Mouse (Mus musculus) ES-Bruce4 (cell line): ENCODE results near the gene Lrrc4b. TPM values are rescaled to one million over a fixed set of nuclear protein-coding genes. Genes with fewer than 3 reads are reported as not detected.

Source experiments
- H3K27ac ChIP-seq: 2 replicates; pipeline ENCODE4 v1.5.1; 2012; ENCODE audit warnings: low read length, inconsistent platforms; ENCODE audit not compliant: insufficient read depth
- H3K27me3 ChIP-seq: 2 replicates; pipeline ENCODE4 v1.6.1; 2012; ENCODE audit warnings: mild to moderate bottlenecking, low read length, inconsistent platforms; ENCODE audit not compliant: control insufficient read depth, poor library complexity, insufficient read depth, severe bottlenecking
- H3K36me3 ChIP-seq: 2 replicates; pipeline ENCODE4 v1.6.1; 2012; ENCODE audit warnings: inconsistent platforms, mild to moderate bottlenecking, low read length, moderate library complexity; ENCODE audit not compliant: control insufficient read depth, poor library complexity, insufficient read depth, severe bottlenecking
- H3K4me1 ChIP-seq: one replicate; pipeline ENCODE4 v1.8.1; 2011; ENCODE audit warnings: low read length; ENCODE audit not compliant: control insufficient read depth, insufficient read depth
- H3K4me3 ChIP-seq: 2 replicates; pipeline ENCODE4 v1.5.1; 2011; ENCODE audit warnings: low read depth, mild to moderate bottlenecking, low read length
- H3K9ac ChIP-seq: 2 replicates; pipeline ENCODE4 v1.6.1; 2012; ENCODE audit warnings: low read depth, mild to moderate bottlenecking, inconsistent platforms; ENCODE audit not compliant: poor library complexity, severe bottlenecking
- H3K9me3 ChIP-seq: replicated peaks from 2 replicates; pipeline ENCODE4 v1.6.1; 2012; ENCODE audit warnings: mild to moderate bottlenecking, low read length, inconsistent platforms; ENCODE audit not compliant: control insufficient read depth, poor library complexity, insufficient read depth, severe bottlenecking
- CTCF ChIP-seq: IDR thresholded peaks from one replicate; pipeline ENCODE4 v1.8.1; 2011; ENCODE audit warnings: low read depth, low read length
- EP300 ChIP-seq: IDR thresholded peaks from 2 replicates; pipeline ENCODE4 v1.6.1; 2011; ENCODE audit warnings: low read depth, low read length; ENCODE audit not compliant: insufficient read depth
- POLR2A ChIP-seq: IDR thresholded peaks from one replicate; pipeline ENCODE4 v1.8.1; 2011; ENCODE audit warnings: low read length; ENCODE audit not compliant: insufficient read depth
- polyA plus RNA-seq: library from polyadenylated mRNA; stranded (reverse); fragments of >200 nt; gene quantifications from 2 replicates; pipeline ENCODE4 v1.2.4, GENCODE M21; 2011; ENCODE audit warnings: low read depth; ENCODE audit not compliant: missing spikeins, insufficient read depth, insufficient read length

Lrrc4b gene
- polyA plus RNA-seq, 1 experiment = not detected

DNA sequence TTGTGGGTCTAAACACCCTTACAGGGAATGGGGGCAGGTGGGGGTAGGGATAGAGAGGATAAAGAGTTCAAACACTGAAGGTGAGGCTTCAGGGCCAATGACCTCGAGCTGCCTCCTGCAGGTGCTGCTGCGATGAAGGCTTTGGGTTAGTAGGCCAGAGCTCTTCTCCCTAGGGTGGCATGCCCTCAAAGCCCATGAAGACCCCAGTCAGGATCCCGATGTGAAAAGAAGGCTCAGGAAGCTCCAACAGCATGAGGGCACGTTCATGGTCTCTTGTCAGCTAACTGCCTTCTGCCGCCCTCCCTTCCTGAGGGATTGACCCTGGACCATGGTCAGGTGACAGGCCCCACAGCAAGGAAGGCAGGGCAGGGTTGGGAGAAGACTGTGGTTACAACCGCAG is 31.2 kb downstream of the Lrrc4b start:
- TF ChIP-seq POLR2A (no peak), CTCF (no peak), EP300 (no peak)

DNA sequence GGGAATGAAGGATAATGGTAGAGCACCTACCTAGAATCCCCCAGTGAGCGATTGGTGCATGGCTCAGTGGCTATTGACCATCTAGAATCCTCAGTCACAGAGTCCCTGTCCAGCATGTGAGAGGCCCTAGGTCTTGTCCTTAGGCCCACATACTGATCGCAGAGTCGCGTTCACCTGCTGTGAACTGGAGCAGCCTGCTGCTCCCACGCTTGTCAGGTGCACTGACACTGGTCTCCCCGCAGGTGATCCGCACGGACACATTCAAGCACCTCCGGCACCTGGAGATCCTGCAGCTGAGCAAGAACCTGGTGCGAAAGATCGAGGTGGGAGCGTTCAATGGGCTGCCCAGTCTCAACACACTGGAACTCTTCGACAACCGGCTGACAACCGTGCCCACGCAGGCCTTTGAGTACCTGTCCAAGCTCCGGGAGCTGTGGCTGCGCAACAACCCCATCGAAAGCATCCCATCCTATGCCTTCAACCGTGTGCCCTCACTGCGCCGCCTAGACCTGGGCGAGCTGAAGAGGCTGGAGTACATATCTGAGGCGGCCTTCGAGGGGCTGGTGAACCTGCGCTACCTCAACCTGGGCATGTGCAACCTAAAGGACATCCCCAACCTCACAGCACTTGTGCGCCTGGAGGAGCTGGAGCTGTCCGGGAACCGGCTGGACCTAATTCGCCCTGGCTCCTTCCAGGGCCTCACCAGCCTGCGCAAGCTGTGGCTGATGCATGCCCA is 32.1 kb downstream of the Lrrc4b start:
- Histone ChIP-seq H3K9me3 (no peaks in the 10 kb centered on the region), H3K27ac (no peak overlapping the region), H3K27me3 (no peaks in the 10 kb centered on the region), H3K9ac (no peak overlapping the region), H3K4me3 (peak overlapping the region; percentile 19; the same call in 1 of the 2 replicates), H3K36me3 (no peaks in the 10 kb centered on the region), H3K4me1 (peaks cover 2% of the 10 kb centered on the region)
- no peak for TF ChIP-seq POLR2A

More for the DNA sequence above, 31.2 kb downstream of the Lrrc4b start:
- Histone ChIP-seq H3K9me3 (no peaks in the 10 kb centered on the region), H3K27ac (no peak overlapping the region), H3K4me1 (peaks cover 2% of the 10 kb centered on the region), H3K9ac (no peak overlapping the region), H3K27me3 (no peaks in the 10 kb centered on the region), H3K4me3 (no peak overlapping the region), H3K36me3 (no peaks in the 10 kb centered on the region)

DNA sequence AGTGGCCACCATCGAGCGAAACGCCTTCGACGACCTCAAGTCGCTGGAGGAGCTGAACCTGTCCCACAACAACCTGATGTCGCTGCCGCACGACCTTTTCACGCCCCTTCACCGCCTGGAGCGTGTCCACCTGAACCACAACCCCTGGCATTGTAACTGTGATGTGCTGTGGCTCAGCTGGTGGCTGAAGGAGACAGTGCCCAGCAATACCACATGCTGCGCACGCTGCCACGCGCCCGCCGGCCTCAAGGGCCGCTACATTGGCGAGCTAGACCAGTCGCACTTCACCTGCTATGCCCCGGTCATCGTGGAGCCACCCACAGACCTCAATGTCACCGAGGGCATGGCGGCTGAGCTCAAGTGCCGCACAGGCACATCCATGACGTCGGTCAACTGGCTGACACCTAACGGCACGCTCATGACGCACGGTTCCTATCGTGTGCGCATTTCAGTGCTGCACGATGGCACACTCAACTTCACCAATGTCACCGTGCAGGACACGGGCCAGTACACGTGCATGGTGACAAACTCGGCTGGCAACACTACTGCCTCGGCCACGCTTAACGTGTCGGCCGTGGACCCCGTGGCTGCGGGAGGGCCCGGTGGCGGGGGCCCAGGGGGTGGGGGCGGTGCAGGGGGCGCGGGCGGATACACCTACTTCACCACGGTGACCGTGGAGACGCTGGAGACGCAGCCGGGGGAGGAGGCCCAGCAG is 32.8 kb downstream of the Lrrc4b start:
- Histone ChIP-seq H3K4me1 (peaks cover 2% of the 10 kb centered on the region), H3K27ac (no peak overlapping the region), H3K9me3 (no peaks in the 10 kb centered on the region), H3K36me3 (no peaks in the 10 kb centered on the region), H3K9ac (no peak overlapping the region), H3K27me3 (no peaks in the 10 kb centered on the region), H3K4me3 (peak overlapping the region; percentile 19)
- TF ChIP-seq POLR2A = no peak
- no peak for TF ChIP-seq EP300
- TF ChIP-seq CTCF = no peak

DNA sequence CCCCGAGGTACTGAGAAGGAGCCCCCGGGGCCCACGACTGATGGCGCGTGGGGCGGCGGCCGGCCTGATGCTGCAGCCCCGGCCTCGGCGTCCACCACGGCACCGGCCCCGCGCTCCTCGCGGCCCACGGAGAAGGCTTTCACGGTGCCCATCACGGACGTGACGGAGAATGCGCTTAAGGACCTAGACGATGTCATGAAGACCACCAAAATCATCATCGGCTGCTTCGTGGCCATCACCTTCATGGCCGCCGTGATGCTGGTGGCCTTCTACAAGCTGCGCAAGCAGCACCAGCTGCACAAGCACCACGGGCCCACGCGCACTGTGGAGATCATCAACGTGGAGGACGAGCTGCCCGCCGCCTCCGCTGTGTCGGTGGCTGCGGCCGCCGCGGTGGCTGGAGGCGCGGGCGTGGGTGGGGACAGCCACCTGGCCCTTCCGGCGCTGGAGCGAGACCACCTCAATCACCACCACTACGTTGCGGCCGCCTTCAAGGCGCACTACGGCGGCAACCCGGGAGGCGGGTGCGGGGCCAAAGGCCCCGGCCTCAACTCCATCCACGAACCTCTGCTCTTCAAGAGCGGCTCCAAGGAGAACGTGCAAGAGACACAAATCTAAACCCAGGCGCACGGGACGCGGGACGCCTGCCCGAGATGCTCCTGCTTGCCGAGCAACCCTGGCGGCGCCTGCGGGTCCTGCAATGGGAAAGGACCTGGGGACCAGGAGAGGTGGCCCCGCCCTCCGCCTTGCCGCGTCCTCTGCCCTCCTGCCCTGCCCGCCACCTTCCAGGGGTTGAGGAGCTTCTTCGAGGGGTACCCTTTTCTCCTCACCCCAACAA is 33.6 kb downstream of the Lrrc4b start:
- Histone ChIP-seq H3K9ac (peak overlapping the region; percentile 13; the same call in 1 of the 2 replicates), H3K4me3 (peak overlapping the region; percentile 55), H3K4me1 (peaks cover 2% of the 10 kb centered on the region), H3K9me3 (no peaks in the 10 kb centered on the region), H3K27ac (no peak overlapping the region), H3K27me3 (no peaks in the 10 kb centered on the region), H3K36me3 (no peaks in the 10 kb centered on the region)
- peak; percentile 18 for TF ChIP-seq CTCF
- TF ChIP-seq POLR2A = no peak

DNA sequence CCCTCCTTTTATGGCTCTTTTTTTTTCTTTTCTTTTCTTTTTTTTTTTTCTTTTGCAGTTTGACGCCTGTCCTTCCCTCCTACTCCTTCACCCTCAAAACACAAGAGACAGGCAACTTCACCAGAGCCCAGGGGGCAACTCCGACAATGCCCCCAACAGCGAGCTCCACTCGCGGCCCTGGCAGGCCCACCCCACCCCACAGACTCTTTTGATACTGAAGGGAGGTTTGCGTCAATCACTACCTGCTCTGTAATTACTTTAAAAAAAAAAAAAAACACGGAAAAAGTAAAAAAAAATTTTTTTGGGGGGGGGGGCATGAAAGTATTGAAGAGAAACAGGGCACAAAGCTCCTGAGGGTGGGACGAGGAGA is 34.2 kb downstream of the Lrrc4b start:
- Histone ChIP-seq H3K4me1 (peaks cover 2% of the 10 kb centered on the region), H3K27me3 (no peaks in the 10 kb centered on the region), H3K4me3 (no peak overlapping the region)

More for the DNA sequence above, 34.2 kb downstream of the Lrrc4b start:
- TF ChIP-seq EP300 (no peak), CTCF (no peak), POLR2A (no peak)
- no peak overlapping the region for H3K27ac ChIP-seq
- no peaks in the 10 kb centered on the region for H3K9me3 ChIP-seq
- no peak overlapping the region for H3K9ac ChIP-seq
- H3K36me3 ChIP-seq = no peaks in the 10 kb centered on the region
